Mouse (Mus musculus) bone marrow, adult 2 months (tissue): Measurements from ENCODE around the gene Dnajb6.

Experiments
- CTCF ChIP-seq: fragments of 200-500 bp; IDR thresholded peaks from 2 replicates; pipeline ENCODE4 v1.5.1; 2011; ENCODE audit warnings: low read length, control low read depth; ENCODE audit not compliant: control insufficient read depth, insufficient read depth
- POLR2A ChIP-seq: fragments of 200-500 bp; IDR thresholded peaks from 2 replicates; pipeline ENCODE4 v1.6.1; 2011; ENCODE audit warnings: low read depth, mild to moderate bottlenecking, control low read depth, low read length, borderline replicate concordance; ENCODE audit not compliant: control insufficient read depth

DNA sequence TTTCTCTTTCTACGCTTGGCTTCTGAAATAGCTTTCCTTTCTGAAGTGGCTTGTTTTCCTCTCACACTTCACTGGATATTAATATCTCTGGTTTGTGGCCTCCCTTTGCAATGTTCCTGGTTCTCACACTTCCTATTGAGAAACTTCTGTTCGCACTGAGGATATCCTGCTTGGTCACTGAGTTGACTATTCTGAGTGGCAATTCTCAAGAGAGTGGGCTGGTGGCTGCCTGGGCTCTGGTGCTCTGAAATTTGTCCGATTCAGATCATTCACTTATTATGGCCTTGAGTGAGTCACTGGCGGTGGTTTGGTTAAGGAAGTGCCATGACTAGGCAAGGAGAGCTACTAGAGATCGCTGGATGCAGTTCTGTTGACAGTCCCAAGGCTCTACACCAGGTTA lies 118.9 kb downstream of the Dnajb6 start:
- TF ChIP-seq CTCF: no peak
- no peak for TF ChIP-seq POLR2A
